Mouse (Mus musculus): ENCODE measurements around the gene Hoxd10. TPM values are rescaled to one million over a fixed set of nuclear protein-coding genes. Genes with fewer than 3 reads are reported as not detected.

Hoxd10 gene
- polyA plus RNA-seq, 1 experiment from 2014 or later = not detected

MicroRNAs encoded within 50 kb of the gene (microRNA counts, 519-probe panel; counts per million panel counts)
- 1,122 counts per million, percentile 2 among the panel's probes with 10 or more counts for microRNA mmu-miR-10b

Small RNA genes lying within 50 kb of the gene (microRNA-seq; reads per million reads assigned to microRNA genes)
- gene Gm44463 (not detected), gene Mir10b (563 reads per million, percentile 74 among the genes with 10 or more reads in this experiment)

Other genes with a start within 250 kb of the Hoxd10 start
- 43.4 and 49.4 TPM in 2 replicates for gene Lnpk, start 112.5 kb upstream of the Hoxd10 start, polyA plus RNA-seq (2015; fragmentation: Nextera tagmentation; extraction: Ambion mirVana)
- 0.31 and 0.52 TPM in 2 replicates for gene Evx2, start 32.4 kb upstream of the Hoxd10 start, polyA plus RNA-seq (2015; fragmentation: Nextera tagmentation; extraction: Ambion mirVana)
- gene Hoxd13, start 23.6 kb upstream of the Hoxd10 start, polyA plus RNA-seq (2015; fragmentation: Nextera tagmentation; extraction: Ambion mirVana) = 0.06 TPM in 1 of 2 replicates, not detected in the other
- gene Hoxd12, start 16.9 kb upstream of the Hoxd10 start, polyA plus RNA-seq (2015; fragmentation: Nextera tagmentation; extraction: Ambion mirVana) = not detected in 2 replicates
- not detected in 2 replicates for gene Hoxd11, start 12.4 kb upstream of the Hoxd10 start, polyA plus RNA-seq (2015; fragmentation: Nextera tagmentation; extraction: Ambion mirVana)
- not detected in 2 replicates for gene Hoxd9, start 5.8 kb downstream of the Hoxd10 start, polyA plus RNA-seq (2015; fragmentation: Nextera tagmentation; extraction: Ambion mirVana)
- gene Hoxd8, start 12.7 kb downstream of the Hoxd10 start, polyA plus RNA-seq (2015; fragmentation: Nextera tagmentation; extraction: Ambion mirVana) = 0.08 and 0.10 TPM in 2 replicates
- gene Hoxd3, start 20.0 kb downstream of the Hoxd10 start, polyA plus RNA-seq (2015; fragmentation: Nextera tagmentation; extraction: Ambion mirVana) = 0.09 and 0.21 TPM in 2 replicates
- not detected in 2 replicates for gene Hoxd4, start 20.0 kb downstream of the Hoxd10 start, polyA plus RNA-seq (2015; fragmentation: Nextera tagmentation; extraction: Ambion mirVana)
- gene Gm28230, start 34.8 kb downstream of the Hoxd10 start, polyA plus RNA-seq (2015; fragmentation: Nextera tagmentation; extraction: Ambion mirVana) = not detected in 2 replicates
- not detected in 2 replicates for gene Hoxd1, start 71.1 kb downstream of the Hoxd10 start, polyA plus RNA-seq (2015; fragmentation: Nextera tagmentation; extraction: Ambion mirVana)
- 139 and 154 TPM in 2 replicates for gene Mtx2, start 133.9 kb downstream of the Hoxd10 start, polyA plus RNA-seq (2015; fragmentation: Nextera tagmentation; extraction: Ambion mirVana)